Mouse (Mus musculus) erythroblast, embryonic 14.5 days (primary cell): Measurements from ENCODE around the gene C530025M09Rik. TPM values are rescaled to one million over a fixed set of nuclear protein-coding genes. Genes with fewer than 3 reads are reported as not detected.

Source experiments
- H3K27me3 ChIP-seq: 2 replicates; pipeline ENCODE4 v1.6.1; 2012; ENCODE audit warnings: inconsistent platforms; ENCODE audit not compliant: control insufficient read depth
- H3K36me3 ChIP-seq: 2 replicates; pipeline ENCODE4 v1.6.1; 2012; ENCODE audit warnings: mild to moderate bottlenecking, inconsistent platforms; ENCODE audit not compliant: control insufficient read depth
- H3K4me1 ChIP-seq: 2 replicates; pipeline ENCODE4 v1.6.1; 2012; ENCODE audit warnings: inconsistent platforms; ENCODE audit not compliant: control insufficient read depth
- H3K4me3 ChIP-seq: replicated peaks from 2 replicates; pipeline ENCODE3; 2012; ENCODE audit warnings: moderate library complexity, mild to moderate bottlenecking, inconsistent platforms
- H3K9me3 ChIP-seq: 2 replicates; pipeline ENCODE4 v1.6.1; 2012; ENCODE audit warnings: low read length, inconsistent platforms, mixed read lengths; ENCODE audit not compliant: control insufficient read depth
- GATA1 ChIP-seq: IDR thresholded peaks from 2 replicates; pipeline ENCODE4 v1.6.1; 2012; ENCODE audit warnings: low read length, inconsistent platforms, mixed read lengths
- TAL1 ChIP-seq: IDR thresholded peaks from 3 replicates; pipeline ENCODE4 v1.6.1; 2012; ENCODE audit warnings: low read length, inconsistent platforms, mixed read lengths
- polyA plus RNA-seq: library from polyadenylated mRNA; stranded (reverse); fragments of >175 nt; gene quantifications from 2 replicates; pipeline ENCODE4 v1.2.3, GENCODE M21; 2012

C530025M09Rik gene
- polyA plus RNA-seq, 1 experiment = not detected

DNA sequence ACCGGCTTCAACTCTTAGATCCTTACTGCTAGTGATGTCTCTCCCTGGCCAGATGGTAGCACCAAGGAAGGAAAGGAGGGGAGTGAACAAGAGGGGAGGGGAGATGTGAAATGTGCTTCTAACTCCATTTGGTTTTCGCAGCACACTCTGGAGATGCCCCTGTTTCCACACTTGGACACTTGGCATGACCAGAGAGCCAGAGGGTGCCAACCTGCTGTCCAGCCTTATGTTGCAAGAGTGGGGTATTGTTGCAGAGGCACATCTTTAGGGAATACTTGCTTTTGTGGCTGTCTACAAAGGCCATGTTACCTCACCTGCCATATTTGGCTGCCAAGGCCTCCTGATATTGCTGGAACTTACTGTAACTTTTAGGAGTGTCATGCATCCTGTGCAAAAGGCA lies 8.7 kb upstream of the C530025M09Rik start:
- TF ChIP-seq TAL1 = no peak
- TF ChIP-seq GATA1 = no peak
- Histone ChIP-seq H3K4me3 (no peak overlapping the region), H3K9me3 (peaks cover 4% of the 10 kb centered on the region; the same call in 1 of the 2 replicates), H3K36me3 (no peaks in the 10 kb centered on the region), H3K27me3 (no peaks in the 10 kb centered on the region), H3K4me1 (no peaks in the 10 kb centered on the region)

DNA sequence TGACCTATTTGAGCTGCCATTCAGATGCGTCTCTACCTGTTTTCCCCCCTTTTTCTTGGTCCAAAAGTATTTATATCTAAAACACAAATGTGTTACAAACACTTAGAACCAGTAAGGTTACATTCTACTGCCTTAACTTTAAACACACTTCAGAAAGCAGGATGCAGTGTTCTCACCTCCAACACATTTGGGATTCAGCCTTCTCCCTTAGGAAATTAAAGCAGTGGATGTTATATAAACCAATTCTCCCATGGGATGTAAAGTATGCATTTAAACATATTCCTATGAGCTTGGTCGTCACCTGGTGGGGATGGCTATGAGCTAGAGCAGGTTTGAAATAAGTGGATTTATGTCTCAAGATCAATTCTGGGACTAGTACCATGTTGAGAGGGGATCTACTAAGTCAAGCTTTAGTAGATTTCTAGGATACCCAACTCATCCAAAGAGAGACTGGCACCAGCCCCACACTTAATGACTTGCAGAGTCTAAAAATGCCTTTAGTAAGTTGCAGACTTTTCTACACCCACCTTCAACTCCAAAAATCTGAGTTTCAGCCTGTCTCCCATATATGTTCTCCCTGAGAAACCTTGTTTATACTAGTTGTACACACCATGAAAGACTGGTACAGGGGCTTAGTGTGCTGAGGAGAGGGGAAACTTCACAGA lies 5.6 kb upstream of the C530025M09Rik start:
- H3K4me3 ChIP-seq = no peak overlapping the region
- no peaks in the 10 kb centered on the region for H3K36me3 ChIP-seq
- peaks cover 4% of the 10 kb centered on the region; the same call in 1 of the 2 replicates for H3K9me3 ChIP-seq
- TF ChIP-seq TAL1 (no peak), GATA1 (no peak)
- H3K27me3 ChIP-seq = peaks cover 10% of the 10 kb centered on the region
- no peaks in the 10 kb centered on the region for H3K4me1 ChIP-seq

DNA sequence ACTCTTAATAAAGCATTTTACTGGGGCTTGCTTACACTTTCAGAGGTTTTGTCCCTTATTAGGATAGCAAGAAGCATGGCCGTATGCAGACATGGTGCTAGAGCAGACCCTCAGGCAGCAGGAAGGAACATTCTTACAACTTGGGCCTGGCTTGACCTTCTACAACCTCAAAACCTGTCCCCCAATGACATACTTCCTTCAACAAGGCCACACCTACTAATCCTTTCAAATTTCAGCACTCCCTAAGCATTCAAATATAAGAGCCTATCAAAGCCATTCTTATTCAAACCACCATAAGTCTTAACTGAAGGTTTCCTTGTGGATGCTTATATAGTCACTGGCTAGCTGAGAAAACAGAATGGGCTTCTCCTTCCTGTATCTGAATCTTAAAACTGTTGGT lies 4.1 kb upstream of the C530025M09Rik start:
- H3K9me3 ChIP-seq = peaks cover 7% of the 10 kb centered on the region; the same call in 1 of the 2 replicates
- TF ChIP-seq TAL1 = no peak
- no peak for TF ChIP-seq GATA1
- no peaks in the 10 kb centered on the region for H3K4me1 ChIP-seq
- H3K36me3 ChIP-seq = no peaks in the 10 kb centered on the region
- H3K27me3 ChIP-seq = peaks cover 26% of the 10 kb centered on the region
- H3K4me3 ChIP-seq = no peak overlapping the region

GRCm38 (mm10) chr2:149832301-149832700 lies 1.3 kb upstream of the C530025M09Rik start:
- H3K27me3 ChIP-seq = peaks cover 38% of the 10 kb centered on the region
- TF ChIP-seq TAL1 = no peak
- no peak for TF ChIP-seq GATA1

GRCm38 (mm10) chr2:149831459-149832245 lies 639 bp upstream of the C530025M09Rik start:
- Histone ChIP-seq H3K9me3 (peaks cover 3% of the 10 kb centered on the region; the same call in 1 of the 2 replicates), H3K36me3 (no peaks in the 10 kb centered on the region), H3K27me3 (peaks cover 38% of the 10 kb centered on the region), H3K4me3 (no peak overlapping the region), H3K4me1 (no peaks in the 10 kb centered on the region)
- TF ChIP-seq GATA1 = no peak
- no peak for TF ChIP-seq TAL1

More at GRCm38 (mm10) chr2:149832301-149832700, 1.3 kb upstream of the C530025M09Rik start:
- Histone ChIP-seq H3K9me3 (peaks cover 3% of the 10 kb centered on the region; the same call in 1 of the 2 replicates), H3K4me3 (no peak overlapping the region), H3K4me1 (no peaks in the 10 kb centered on the region), H3K36me3 (no peaks in the 10 kb centered on the region)

- no peak for TF ChIP-seq TAL1
- no peak for TF ChIP-seq GATA1
- H3K4me1 ChIP-seq = no peaks in the 10 kb centered on the region
- peaks cover 38% of the 10 kb centered on the region for H3K27me3 ChIP-seq
- H3K9me3 ChIP-seq = peaks cover 3% of the 10 kb centered on the region; the same call in 1 of the 2 replicates
- H3K36me3 ChIP-seq = no peaks in the 10 kb centered on the region
- no peak overlapping the region for H3K4me3 ChIP-seq
Measured at GRCm38 (mm10) chr2:149829955-149830535, 968 bp downstream of the C530025M09Rik start.

DNA sequence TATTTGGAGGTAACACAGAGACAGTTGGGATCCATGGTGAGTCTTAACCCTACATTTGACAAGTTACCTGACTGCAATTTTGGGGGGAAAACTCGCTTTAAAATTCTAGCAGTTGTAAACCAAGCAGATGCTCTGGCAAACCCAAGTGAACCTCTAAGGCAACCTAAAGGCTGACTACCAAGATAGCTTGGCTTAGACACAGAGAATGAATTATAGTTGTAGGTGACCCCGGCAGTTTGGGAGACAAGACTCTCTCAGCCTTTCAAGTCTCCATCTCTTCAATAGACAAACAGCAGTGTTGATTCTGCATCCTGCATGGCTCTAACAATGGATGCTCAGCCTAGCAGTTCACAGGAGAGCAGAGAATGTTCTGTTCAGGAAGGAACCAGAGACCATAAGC lies 2.1 kb downstream of the C530025M09Rik start, which contains the start of gene Syndig1:
TSS of gene Syndig1 (plus strand) at position 301 of the 400 bp plus-strand sequence.
- Histone ChIP-seq H3K4me3 (no peak within 1 kb of the TSS), H3K27me3 (peaks cover 38% of the 10 kb centered on the region), H3K36me3 (no peaks in the 10 kb centered on the region), H3K9me3 (peaks cover 3% of the 10 kb centered on the region; the same call in 1 of the 2 replicates), H3K4me1 (no peaks in the 10 kb centered on the region)
- TF ChIP-seq GATA1 (no peak), TAL1 (no peak)

GRCm38 (mm10) chr2:149820201-149820600 lies 10.8 kb downstream of the C530025M09Rik start:
- H3K4me1 ChIP-seq = no peaks in the 10 kb centered on the region
- no peaks in the 10 kb centered on the region for H3K27me3 ChIP-seq
- no peaks in the 10 kb centered on the region for H3K36me3 ChIP-seq
- H3K9me3 ChIP-seq = peaks cover 7% of the 10 kb centered on the region; the same call in 1 of the 2 replicates
- TF ChIP-seq GATA1 = no peak
- no peak for TF ChIP-seq TAL1
- no peak overlapping the region for H3K4me3 ChIP-seq

- TF ChIP-seq TAL1 = no peak
- TF ChIP-seq GATA1 = no peak
- no peak overlapping the region for H3K4me3 ChIP-seq
- H3K36me3 ChIP-seq = no peaks in the 10 kb centered on the region
- no peaks in the 10 kb centered on the region for H3K4me1 ChIP-seq
- no peaks in the 10 kb centered on the region for H3K27me3 ChIP-seq
- H3K9me3 ChIP-seq = peaks cover 7% of the 10 kb centered on the region; the same call in 1 of the 2 replicates
Measured at GRCm38 (mm10) chr2:149819751-149820150, 11.3 kb downstream of the C530025M09Rik start.
